Mouse (Mus musculus) lung, postnatal 25 days (tissue): ENCODE data around the gene Mob1a.
"Not testable (repeated sequence)": the region's sequence is repeated elsewhere in the genome, so short reads cannot be mapped to it uniquely, and the experiment has no call there.

Source experiments
- DNase-seq: peaks from one replicate; pipeline ENCODE4 v3.0.0; 2022; ENCODE audit warnings: low spot score

Mob1a gene

DNA sequence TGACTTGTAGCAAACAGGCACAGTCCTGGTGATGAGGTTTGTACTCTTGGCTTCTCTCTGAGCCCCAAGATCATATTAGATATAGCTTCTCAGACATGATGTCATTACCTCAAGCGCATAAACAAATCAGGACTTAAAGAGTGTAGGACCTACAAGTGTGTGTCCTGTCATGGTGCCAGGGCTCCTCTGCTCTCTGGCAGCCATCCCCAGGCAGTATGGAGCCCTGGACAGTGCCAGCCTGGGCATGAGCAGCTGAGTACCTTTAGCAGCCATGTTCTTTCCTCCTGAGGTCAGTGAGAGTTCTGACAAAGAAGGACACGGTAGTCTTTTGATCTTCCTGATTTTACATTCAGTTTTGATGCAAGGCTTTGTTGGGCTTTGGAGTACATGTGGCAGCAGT, 17.1 kb downstream of the Mob1a start:
- DNase-seq = no peak

DNA sequence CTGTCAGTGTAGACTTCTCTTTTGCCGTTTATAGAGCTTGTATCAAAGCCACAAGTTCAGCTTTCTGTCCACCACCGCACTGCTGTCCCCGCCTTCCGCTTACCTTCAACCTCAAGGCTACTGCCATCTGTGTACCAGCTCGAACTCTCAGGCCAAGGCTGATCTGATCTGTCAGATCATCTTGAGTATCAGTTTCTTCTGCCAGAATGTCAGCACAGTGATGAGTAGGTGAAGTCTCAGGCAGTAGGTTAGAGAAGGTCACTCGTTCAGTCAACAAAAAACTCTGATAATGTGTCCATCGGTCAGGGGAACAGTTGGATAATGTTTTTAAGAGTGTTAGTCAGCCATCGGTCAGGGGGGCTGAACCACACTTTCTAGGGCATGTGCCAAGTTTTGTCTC, 19.5 kb downstream of the Mob1a start:
- DNase-seq = not testable (repeated sequence)

DNA sequence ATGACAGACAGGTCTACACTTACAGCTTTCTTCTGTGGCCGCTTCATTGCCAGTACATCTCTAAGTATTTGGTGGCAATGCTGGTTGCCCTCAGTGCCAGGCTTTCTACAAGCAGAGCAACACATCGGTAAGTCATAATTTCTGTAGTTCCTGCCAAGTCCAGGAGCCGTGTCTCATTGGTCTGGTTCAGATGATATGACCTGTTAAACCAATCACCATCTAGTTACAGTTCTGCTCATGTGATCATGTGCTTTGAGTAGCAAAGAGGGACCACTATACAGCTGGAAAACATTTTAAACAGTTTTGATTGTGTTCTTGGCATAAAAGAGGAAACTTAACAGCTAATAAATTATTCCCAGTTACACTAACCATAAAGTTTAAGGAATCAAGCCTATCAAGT, 22.1 kb downstream of the Mob1a start:
- no peak for DNase-seq

DNA sequence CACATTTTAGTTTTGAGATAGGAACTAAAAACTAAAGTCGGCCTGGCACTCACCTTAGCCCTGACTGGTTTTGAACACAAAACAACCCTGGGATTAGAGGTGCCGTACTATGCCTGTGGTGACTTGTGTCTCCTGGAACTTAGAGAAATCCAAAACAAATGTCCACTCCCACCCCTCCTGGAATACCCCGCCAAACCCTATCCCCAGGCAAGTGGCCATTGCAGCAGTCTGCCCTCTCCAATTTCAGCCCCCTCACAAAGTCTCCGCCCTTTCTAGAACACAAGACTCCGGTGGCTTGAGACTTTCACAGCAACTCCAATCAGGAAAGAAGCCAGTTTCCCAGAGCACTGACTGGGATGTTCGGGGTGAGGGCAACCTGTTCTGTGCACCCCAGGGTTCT, 23.1 kb downstream of the Mob1a start, which contains the start of gene Bola3:
Gene Bola3, plus strand, starts transcription at position 275 of the 400 bp plus-strand sequence.
- no peak for DNase-seq

DNA sequence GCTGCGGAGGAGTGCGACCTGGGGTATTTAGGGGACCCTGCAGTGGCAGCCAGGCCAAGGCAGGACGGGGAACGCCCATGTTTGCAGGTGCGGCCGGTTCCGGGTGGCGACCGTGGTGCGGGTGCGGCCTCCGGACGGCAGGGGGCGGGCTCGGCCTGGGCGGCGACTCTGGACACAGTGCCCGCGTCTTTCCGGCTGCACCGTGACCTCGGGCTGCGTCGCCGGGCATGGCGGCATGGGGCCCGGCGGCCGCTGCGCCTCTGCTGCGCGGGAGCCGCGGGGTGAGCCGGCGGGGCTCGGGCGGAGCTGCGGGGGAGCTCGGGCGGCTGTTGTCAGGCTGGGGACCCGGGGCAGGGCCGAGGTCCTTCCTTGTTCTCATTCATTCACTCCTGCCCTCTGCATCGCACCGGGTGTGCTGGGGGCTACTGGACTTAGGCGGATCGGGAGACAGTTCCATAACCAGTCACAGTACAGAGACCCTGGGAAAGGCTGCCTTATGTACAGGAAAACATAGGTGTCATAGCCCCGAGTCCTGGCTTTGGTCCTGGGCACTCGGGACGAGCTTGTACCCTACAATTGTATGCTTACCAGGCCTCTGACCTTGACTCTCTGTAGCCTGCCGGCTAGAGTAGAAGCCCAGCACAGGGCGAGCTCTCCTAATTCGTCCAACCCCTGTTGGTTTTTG, 23.6 kb downstream of the Mob1a start:
- DNase-seq = peak; percentile 91

DNA sequence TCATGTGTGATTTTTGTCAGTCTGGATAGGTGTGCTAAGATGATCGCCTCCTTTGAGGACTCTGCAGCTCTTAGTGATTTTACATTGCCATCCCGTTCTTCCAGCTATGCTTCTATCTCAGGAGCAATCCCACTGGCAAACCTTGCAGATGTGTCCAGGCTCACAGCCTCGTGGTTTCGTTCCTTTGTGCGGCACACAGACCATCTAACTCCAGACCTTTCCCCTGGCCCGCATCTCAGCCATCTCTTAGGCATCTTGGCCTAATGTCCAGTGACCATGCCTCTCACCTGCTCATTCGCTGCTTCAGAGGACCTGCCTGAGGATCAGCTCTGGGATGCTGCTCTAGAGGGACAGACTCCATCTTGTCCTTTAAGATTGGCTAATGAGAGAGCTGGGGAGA, 24.4 kb downstream of the Mob1a start:
- no peak for DNase-seq

GRCm38 (mm10) chr6:83350851-83351405, 25.1 kb downstream of the Mob1a start:
- no peak for DNase-seq

GRCm38 (mm10) chr6:83351490-83352160, 25.8 kb downstream of the Mob1a start:
- DNase-seq = no peak

DNA sequence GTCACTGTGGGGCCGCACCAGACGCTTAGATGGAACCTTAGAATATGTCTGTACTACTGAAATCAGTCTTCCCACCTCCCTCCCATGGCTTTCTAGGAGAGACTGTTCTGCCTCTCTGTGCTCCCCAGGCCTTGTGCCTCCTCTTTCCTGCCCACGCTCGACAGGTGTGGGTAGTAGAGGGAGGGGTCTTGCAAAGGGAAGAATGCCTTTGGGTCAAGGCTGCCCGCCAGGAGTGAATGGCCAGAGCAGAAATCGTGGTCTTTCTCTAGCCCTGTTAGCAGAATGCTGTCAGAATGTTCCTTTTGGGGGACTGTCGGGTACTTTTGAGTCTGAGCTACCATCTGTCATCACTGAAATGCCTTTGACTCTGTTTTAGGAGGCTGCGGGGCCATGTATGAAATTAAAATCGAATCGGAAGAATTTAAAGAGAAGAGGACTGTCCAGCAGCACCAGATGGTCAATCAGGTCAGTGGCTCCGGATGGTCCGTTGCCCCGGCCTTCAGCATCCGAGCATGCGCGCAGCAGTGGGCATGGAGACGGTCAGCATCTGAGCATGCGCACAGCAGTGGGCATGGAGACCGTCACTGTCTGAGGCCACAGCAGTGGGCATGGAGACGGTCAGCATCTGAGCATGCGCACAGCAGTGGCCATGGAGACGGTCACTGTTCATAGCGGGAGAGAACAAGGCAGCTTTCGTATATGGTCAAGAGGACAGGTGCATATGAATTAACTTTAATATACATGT, 27.0 kb downstream of the Mob1a start:
- DNase-seq = no peak

DNA sequence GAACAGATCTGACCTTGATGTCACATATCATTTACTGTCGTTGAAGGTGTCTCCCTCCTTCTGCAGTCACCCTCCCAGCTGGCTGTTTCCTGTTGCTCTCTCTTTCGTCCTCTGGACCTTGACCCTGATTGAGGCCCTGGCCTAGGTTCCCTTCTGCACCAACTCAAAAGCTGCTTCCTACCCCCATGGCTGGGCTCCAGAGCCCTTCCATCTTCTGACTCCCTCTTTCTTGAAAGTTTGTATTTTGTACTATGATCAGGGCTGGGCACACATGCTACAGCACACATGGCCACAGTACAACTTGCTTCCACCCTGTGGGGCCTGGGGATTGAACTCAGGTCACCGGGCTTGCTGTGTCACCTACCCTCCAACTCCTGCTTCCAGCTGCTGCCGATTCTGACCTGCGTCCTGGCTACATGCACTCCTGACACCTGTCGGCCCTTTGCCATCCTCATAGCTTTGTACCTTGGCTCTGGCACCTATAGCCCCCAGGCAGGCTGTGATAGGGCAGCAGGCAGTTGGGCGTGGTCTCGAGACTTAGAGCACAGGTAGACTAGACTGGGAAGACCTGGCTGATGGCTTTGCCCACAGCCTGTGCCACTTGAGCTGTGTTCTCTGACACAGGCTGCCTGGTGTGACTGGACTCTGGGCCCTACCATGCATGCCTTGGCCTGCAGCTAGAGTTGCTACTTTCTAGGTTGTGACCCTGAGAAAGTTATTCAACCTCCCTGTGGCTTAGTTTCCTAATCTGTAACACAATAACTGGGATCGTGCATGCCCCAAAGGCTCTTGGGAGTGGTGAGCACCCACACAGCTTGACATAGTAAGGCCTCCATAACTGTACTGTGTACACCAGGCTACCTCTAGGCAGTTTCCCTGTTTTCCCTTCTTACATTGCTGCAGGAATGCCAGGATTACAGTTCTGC, 29.3 kb downstream of the Mob1a start:
- DNase-seq = no peak

DNA sequence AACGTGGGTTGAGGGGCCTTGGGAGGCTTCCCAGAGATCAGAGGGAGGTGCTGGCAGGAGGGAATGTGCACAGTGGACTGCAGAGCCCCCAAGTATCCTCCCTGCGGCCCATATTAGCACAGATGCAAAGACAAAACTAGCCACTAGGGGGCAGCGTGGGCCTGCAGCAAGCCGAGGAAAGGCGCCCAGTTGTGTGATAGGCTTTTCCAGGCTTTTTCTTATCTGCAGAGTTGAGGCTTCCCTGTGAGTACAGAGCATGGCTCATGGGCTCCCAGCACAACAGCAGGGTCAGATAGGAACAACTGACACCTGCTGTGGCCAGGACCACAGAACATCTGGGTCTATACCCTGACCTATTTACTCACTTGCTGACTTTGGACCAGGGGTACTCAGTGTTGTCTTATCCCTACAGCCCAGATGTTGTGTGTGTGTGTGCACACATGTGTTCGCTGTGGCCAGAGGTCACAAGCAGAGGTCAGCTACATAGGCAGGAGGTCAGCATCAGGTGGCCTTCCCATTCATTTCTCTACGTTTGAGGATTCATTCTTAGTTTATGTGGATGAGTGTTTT, 30.8 kb downstream of the Mob1a start:
- peak; percentile 77 for DNase-seq

DNA sequence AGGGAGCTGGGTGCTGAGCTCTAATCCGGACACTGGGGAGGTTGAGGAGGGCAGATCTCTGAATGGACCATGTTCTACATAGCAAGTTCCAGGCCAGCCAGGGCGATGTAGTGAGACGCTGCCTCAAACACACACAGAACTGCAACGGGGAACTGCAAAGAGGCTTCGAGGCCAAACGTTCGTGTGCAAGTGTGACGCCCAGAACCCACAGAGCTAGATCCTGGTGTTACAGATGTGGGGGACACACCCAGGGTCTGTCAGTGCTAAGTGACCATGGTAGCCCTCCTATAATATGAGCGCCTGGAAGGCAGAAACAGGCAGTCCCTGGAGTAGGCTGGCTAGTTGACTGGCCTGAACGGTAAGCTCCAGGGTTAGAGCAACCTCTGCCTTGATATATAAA, 31.6 kb downstream of the Mob1a start:
- DNase-seq = no peak

- DNase-seq = no peak
These were observed 35.9 kb downstream of the Mob1a start for GRCm38 (mm10) chr6:83361523-83362248.

DNA sequence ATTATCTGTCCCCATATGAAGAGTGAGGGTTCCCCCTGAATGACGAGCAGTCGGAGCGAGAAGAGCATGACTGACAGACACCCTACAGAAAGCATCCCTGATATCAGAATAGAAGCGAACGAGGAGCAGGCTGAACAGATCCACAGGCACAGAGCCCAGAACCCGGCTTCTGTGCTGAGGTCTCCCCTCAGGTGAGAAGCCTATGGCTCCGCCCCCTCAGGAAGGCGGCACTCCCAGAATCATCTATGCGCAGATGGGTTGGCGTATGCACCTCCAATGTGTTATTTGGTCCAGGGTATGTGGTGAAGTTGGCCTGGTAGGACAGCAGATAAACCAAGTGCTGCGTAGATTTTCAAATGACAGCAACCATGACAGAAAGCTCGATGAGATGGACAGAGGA, 37.3 kb downstream of the Mob1a start:
- no peak for DNase-seq

GRCm38 (mm10) chr6:83370316-83370965, 44.6 kb downstream of the Mob1a start:
- DNase-seq = no peak

DNA sequence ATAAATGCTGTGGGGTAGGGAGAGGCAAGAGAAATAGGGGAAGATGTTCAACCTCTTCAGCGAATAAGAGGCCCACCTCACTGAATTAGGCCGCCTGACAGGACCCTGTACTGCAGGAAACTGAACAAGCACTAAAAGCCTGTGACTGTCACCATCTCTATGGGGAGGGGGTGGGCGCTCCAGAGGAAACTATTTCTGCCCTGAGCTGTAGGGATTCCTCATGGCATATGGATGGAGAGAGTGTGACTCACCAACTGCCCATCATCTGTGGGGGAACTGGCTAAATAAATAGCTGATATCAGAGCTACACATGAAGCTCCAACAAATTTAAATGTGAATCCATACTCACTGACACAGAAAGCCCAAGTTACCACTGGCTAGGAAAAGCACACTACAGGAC, 45.5 kb downstream of the Mob1a start:
- DNase-seq = no peak

- DNase-seq = no peak
These were observed 48.0 kb downstream of the Mob1a start for GRCm38 (mm10) chr6:83373704-83374300.

DNA sequence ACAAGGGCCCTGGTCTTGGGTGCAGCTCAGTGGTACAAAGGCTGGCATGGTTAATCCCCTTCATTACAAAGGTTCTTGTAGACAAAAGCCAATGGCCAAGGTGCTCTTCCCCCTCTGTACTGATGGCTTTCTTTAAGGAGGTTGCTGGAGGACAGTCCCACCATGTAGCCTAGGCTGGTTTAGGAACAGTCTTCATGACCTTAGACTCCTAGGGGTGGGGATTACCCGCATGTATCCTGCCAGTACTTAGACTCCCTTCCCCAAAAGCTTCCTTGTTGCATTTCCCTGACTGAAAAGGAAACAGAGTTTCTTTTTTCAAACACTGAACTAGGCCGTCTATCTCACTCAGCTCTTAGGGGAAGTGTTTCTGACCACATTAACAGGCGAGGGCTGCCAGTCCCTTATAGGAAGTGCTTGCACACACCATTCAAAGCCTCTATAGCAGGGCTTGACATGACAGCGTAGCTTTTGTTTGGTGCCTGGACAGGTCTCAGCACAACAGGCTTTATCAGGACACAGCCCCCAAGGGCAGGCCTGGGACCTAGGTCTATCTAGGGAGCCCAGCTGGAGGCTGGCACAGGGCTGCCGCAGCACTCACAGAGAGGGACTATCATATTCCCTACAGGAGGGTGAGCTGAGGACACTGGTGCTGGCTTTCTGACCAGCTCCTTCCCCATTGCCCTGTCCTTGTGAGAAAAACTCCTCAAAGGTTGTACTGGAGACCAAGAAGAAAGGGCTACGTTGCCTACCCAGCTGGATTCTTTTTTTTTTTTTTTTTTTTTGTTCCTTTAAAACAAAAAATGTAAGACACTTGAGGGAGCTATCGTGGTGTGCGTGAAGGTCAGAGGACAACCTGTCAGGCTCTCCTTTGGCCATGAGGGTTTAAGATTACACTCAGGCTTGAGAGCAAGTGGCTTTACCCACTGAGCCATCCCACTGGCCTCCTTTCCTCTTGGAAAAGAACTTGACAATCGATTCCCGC, 56.0 kb downstream of the Mob1a start:
- DNase-seq = peak; percentile 7
